ENCODE assay signal across 22 mouse cellular contexts in genomic region chr15:91755756-91756155, GRCm38 (mm10).
A peak's percentile ranks its signal among the peaks of the same experiment; 100 is the strongest.
DNase-seq lines count a peak whose midpoint lies in the region; ATAC-seq and TF ChIP-seq lines count a peak whose summit lies in the region.
"Had no signal": no experiment of that assay in that cellular context is flagged by ENCODE, and none has a peak within 500 bp of the region (broad histone marks: within the 10 kb centered on the region; RNA-seq: fewer than 3 reads in every experiment).

No protein-coding gene starts in this region.

- H3K9ac ChIP-seq in midbrain, postnatal 0 days (replicated peaks; ENCODE audit: low read length, poor library complexity, severe bottlenecking): no peak overlapping the region
- H3K9ac ChIP-seq: embryonic facial prominence, embryonic 13.5 days; forebrain, embryonic 12.5 days; heart, embryonic 15.5 days; hindbrain, embryonic 14.5 days; intestine, embryonic 15.5 days had no signal

- WGBS in midbrain, postnatal 0 days: 84% methylated on average over 16 of the region's 16 CpGs

- H3K36me3 ChIP-seq in midbrain, postnatal 0 days (ENCODE audit: insufficient read depth, low read length): no peaks in the 10 kb centered on the region
- H3K36me3 ChIP-seq: embryonic facial prominence, embryonic 13.5 days; forebrain, embryonic 12.5 days; G1E; hindbrain, embryonic 10.5 days; intestine, embryonic 15.5 days had no signal

- H3K27ac ChIP-seq in midbrain, postnatal 0 days (ENCODE audit: low read depth, low read length): no peak overlapping the region
- H3K27ac ChIP-seq: embryonic facial prominence, embryonic 13.5 days; forebrain, embryonic 12.5 days; heart, embryonic 15.5 days; hindbrain, embryonic 10.5 days; hindbrain, embryonic 14.5 days; intestine, embryonic 15.5 days had no signal

- H3K4me1 ChIP-seq in midbrain, postnatal 0 days (ENCODE audit: insufficient read depth, low read length): no peaks in the 10 kb centered on the region
- H3K4me1 ChIP-seq: heart, embryonic 15.5 days; intestine, embryonic 15.5 days had no signal

- peak; percentile 18 for DNase-seq in embryo, embryonic 10 days (ENCODE audit: low spot score)
- DNase-seq in embryo, embryonic 10.5 days (ENCODE audit: low spot score): no peak
- DNase-seq in midbrain, postnatal 0 days (ENCODE audit: low spot score): no peak
- no peak for DNase-seq in thymus, adult 18-20 months
- DNase-seq: adrenal gland, postnatal 10 days; B cell, adult 2 months; cerebellum, adult 11 months; cerebellum, adult 9-10 months; gastrocnemius, postnatal 14 days had no signal

- no peak overlapping the region for H3K4me2 ChIP-seq in midbrain, postnatal 0 days (ENCODE audit: low read depth, low read length, poor library complexity, severe bottlenecking)
- H3K4me2 ChIP-seq: embryonic facial prominence, embryonic 13.5 days; forebrain, embryonic 12.5 days; heart, embryonic 11.5 days; heart, embryonic 15.5 days; hindbrain, embryonic 14.5 days; intestine, embryonic 15.5 days had no signal

- no peak overlapping the region for H3K4me3 ChIP-seq in midbrain, postnatal 0 days (ENCODE audit: low read depth, low read length)
- H3K4me3 ChIP-seq: embryonic facial prominence, embryonic 13.5 days; forebrain, embryonic 12.5 days; heart, embryonic 15.5 days; hindbrain, embryonic 10.5 days; intestine, embryonic 15.5 days had no signal

- no peaks in the 10 kb centered on the region for H3K9me3 ChIP-seq in midbrain, postnatal 0 days (ENCODE audit: low read length)
- H3K9me3 ChIP-seq: embryonic facial prominence, embryonic 13.5 days; forebrain, embryonic 12.5 days; heart, embryonic 15.5 days; hindbrain, embryonic 10.5 days; intestine, embryonic 15.5 days had no signal

- TF ChIP-seq CTCF in midbrain, postnatal 0 days (IDR thresholded peaks at IDR 0.05): no peak

- no peaks in the 10 kb centered on the region for H3K27me3 ChIP-seq in midbrain, postnatal 0 days (ENCODE audit: insufficient read depth, low read length)
- H3K27me3 ChIP-seq: embryonic facial prominence, embryonic 13.5 days; forebrain, embryonic 12.5 days; heart, embryonic 15.5 days; intestine, embryonic 15.5 days had no signal

- 0 out of 2 replicates have a peak, but pooled peaks have one; percentile 7 for ATAC-seq in common myeloid progenitor, adult 5-6 weeks (replicated peaks; ENCODE audit: low read depth, poor library complexity, severe bottlenecking)
- ATAC-seq in granulocyte monocyte progenitor cell, adult 5-6 weeks (replicated peaks; ENCODE audit: poor library complexity, severe bottlenecking): 0 out of 2 replicates have a peak, but pooled peaks have one; percentile 19
- ATAC-seq in megakaryocyte progenitor cell, adult 5-6 weeks (replicated peaks; ENCODE audit: poor library complexity): 0 out of 2 replicates have a peak, but pooled peaks have one; percentile 30
- no peak for ATAC-seq in midbrain, postnatal 0 days (ENCODE audit: low FRiP score)
- ATAC-seq: CD4-positive, CD25-positive, alpha-beta regulatory T cell, adult 4 months; forebrain, embryonic 16.5 days; intestine, embryonic 15.5 days had no signal
